Mouse (Mus musculus): Measurements from ENCODE around the gene Lsm2.

The Lsm2 gene

DNA sequence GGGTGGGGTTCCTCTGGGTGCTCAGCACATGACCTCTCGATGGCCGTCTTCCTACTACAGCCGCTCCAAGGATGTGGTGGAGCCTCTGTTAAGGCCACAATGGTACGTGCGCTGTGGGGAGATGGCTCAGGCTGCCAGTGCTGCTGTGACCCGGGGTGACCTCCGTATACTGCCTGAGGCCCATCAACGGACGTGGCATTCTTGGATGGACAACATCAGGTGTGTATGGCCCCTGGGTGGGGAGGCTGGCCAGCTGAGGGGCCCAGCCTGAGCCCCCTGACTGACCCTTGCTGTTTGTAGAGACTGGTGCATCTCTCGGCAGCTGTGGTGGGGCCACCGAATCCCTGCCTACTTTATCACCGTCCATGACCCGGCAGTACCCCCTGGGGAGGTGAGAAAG lies 30.8 kb downstream of the Lsm2 start:
- DNase-seq (ENCODE audit: low read depth, low spot score), result no peak

DNA sequence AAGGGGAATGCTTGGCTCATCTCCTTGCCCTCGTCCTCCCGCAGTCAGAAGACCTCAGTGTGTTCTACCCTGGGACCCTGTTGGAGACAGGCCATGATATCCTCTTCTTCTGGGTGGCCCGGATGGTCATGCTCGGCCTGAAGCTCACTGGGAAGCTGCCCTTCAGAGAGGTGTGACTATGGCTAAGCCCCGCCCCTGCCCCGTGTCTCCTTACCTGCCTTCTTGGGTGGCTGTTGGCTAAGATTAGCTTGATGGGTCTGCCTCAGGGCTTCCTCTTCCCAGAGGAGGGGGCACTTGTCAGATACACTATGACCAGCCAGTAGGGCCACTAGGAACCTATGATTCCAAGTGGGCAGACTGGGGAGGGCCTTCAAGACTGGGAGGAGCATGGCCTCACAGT lies 31.6 kb downstream of the Lsm2 start:
- DNase-seq (ENCODE audit: low read depth, low spot score), result no peak

DNA sequence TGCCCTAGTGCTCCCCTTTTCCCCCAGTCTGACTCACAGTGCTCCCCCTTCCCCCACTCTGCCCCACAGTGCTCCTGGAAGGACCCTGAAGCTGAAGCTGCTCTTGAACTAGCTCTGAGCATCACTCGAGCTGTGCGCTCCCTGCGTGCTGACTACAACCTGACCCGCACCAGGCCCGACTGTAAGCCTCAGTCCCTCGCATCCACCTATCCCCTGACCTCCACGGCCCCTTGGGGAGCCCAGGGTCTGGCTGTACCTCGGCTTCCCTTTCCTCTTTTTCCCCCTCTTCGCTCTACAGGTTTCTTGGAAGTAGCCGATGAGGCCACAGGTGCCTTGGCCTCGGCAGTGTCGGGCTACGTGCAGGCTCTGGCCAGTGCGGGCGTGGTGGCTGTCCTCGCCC lies 33.6 kb downstream of the Lsm2 start:
- no peak for DNase-seq (ENCODE audit: low read depth, low spot score)

GRCm38 (mm10) chr17:35016376-35016775 lies 34.7 kb downstream of the Lsm2 start, which contains the start of gene Vwa7:
Vwa7 (plus strand) TSS chr17:35016579.
- DNase-seq (ENCODE audit: low read depth, low spot score), result no peak

DNA sequence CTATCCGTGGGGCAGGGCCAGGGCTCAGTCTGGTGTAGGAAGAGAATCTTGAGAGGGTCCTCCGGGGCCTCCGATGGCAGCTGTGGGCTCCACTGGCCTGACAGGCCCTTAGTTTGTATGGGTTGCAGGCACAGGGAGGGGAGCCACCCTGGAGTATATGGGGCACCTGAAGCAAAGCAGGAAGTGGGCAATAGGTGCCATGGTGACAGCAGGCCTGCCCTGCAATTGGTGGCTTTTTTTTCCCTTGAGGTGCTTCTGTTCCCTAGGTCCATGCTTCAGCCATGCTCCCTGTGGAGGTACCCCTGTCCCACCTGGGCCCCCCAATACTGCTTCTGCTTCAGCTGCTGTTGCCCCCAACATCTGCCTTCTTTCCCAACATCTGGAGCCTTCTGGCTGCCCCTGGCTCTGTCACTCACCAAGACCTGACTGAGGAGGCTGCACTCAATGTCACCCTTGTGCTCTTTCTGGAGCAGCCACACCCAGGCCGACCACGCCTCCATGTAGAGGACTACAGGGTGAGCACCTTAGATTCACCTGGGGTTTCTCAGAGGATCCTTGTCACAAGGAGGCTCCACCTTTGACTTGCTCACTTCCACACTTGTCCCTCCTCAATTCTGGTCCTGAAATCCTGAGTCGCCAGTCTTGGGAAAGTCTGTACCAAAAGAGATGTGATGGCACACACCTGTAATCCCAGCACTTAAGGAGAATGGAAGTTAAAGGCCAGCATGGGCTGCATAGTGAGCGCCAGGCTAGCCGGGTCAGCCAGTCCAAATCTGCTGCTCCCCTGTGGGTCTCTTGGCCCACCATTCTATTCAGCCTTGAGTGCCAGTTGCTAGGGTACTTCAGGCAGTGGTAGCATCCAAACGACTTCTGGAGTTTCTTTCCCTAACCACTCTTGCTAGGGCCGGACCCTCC lies 35.4 kb downstream of the Lsm2 start:
- no peak for DNase-seq (ENCODE audit: low read depth, low spot score)

DNA sequence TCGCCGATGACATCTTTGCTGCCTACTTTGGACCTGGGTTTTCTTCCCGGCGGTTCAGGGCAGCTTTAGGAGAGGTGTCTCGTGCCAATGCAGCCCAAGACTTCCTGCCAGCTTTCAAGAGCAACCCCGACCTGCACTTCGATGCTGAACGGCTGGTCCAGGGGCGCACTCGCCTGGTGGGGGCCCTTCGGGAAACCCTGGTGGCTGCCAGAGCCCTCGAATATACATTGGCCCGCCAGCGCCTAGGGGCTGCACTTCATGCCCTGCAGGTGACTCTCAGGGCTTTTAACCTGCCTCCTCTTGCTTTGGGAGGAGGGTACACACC lies 36.0 kb downstream of the Lsm2 start:
- DNase-seq (ENCODE audit: low read depth, low spot score), result no peak

- no peak for DNase-seq (ENCODE audit: low read depth, low spot score)
These were observed 36.5 kb downstream of the Lsm2 start for GRCm38 (mm10) chr17:35018171-35018570.

- no peak for DNase-seq (ENCODE audit: low read depth, low spot score)
These were observed 38.2 kb downstream of the Lsm2 start for GRCm38 (mm10) chr17:35019894-35020293.

DNA sequence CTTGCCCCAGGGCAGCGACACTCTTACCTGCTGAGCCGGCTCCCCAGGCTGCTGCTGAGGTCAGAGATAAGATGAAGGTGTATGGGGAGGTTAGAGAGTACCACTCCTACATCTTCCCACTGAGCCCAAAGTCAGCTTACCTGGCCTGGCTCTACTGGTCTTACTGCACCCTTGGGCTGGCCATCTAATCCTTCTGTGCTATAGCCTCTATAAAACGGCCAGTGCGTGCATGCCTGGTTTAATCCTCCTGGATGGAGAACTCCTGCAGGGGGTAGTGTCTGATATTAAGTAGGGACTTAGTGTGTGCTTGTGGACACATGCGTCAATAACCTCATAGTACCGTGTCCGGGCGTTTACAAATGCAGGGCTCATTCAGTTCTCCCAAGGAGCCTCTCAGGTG lies 38.9 kb downstream of the Lsm2 start:
- no peak for DNase-seq (ENCODE audit: low read depth, low spot score)

DNA sequence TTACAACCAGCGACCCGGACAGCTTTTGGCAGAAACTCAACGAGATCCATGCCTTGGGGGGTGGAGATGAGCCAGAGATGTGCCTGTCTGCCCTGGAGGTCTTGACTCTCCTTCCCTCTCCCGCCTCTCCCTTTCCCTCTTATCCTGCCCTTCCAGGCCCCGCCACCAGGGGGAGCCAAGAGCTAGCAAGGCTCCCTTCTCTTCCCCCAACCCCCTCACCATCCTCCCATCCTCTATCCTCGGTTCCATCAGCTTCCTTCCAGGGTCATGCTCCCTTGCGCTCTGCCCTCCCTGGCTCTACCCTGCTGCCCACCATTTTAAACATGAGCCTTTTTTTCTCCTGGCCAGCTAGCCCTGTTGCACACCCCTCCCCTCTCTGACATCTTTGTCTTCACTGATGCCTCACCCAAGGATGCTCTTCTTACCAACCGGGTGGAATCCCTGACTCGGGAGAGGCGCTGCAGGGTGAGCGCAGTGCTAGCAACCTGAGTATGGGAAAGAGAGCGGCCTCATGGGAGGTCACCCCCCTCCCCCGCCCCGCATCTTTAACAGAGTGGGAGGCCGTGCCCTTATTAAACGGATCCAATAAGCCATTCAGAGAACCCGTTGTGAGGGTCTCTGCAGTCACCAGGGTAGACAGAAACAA lies 39.6 kb downstream of the Lsm2 start:
- DNase-seq (ENCODE audit: low read depth, low spot score), result peak; percentile 16

- no peak for DNase-seq (ENCODE audit: low read depth, low spot score)
These were observed 40.3 kb downstream of the Lsm2 start for GRCm38 (mm10) chr17:35021842-35022477.

DNA sequence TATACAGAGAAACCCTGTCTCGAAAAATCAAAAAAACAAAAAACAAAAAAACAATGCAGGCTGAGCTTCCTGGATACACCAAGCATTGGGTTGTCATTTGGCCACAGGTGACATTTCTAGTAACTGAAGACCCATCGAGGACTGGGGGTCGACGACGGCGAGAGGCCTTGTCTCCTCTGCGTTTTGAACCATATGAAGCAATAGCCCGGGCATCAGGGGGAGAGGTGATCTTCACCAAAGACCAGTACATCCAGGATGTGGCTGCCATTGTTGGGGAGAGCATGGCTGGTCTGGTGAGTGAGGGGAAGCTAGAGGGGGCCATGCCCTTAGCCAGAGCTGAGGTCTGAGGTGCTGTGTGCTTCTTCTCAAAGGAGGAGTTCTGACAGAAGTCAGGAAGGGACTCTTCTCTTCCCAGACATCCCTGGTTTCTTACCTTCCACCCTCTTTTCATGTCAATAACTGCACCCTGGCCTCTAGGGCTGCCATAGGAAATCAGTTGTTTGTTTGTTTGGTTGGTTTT lies 40.9 kb downstream of the Lsm2 start:
- DNase-seq (ENCODE audit: low read depth, low spot score), result no peak

DNA sequence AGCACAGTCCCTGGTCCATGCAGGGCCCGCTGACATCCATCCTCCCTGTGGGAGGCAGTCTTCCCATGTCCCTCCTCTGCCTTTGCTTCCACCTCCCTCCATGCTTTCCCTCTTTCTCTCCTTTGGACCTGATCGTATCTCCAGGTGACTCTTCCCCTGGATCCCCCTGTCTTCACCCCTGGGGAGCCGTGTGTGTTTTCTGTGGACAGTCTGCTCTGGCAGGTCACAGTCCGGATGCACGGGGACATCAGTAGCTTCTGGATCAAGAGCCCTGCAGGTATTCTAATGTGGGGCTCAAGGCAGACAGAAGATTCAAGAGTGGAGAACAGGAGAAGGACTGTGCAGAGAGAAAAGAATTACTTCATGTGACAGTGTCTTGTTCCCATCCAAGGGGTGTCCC lies 41.6 kb downstream of the Lsm2 start:
- DNase-seq (ENCODE audit: low read depth, low spot score), result no peak

GRCm38 (mm10) chr17:35023756-35024155 lies 42.1 kb downstream of the Lsm2 start:
- DNase-seq (ENCODE audit: low read depth, low spot score), result no peak

DNA sequence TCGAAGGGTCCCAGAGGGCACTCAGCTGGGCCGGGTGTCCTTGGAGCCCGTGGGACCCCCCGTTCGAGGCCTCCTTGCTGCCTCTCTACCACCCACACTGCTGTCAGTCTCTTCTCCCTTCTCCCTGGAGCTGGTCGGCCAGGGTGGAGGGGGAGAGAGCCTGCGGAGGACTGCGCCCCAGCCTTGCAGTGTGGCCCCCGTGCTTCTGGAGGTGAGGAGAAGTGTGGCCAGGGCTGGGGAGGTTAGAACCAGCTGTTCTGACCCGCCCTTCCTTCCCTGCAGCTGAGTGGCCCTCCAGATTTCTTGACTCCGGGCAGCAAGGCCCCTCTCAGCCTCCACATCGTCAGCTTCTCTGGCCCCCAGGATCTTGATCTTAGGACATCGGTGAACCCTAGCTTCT lies 42.6 kb downstream of the Lsm2 start:
- no peak for DNase-seq (ENCODE audit: low read depth, low spot score)

GRCm38 (mm10) chr17:35024691-35025488 lies 43.2 kb downstream of the Lsm2 start:
- DNase-seq (ENCODE audit: low read depth, low spot score), result no peak

DNA sequence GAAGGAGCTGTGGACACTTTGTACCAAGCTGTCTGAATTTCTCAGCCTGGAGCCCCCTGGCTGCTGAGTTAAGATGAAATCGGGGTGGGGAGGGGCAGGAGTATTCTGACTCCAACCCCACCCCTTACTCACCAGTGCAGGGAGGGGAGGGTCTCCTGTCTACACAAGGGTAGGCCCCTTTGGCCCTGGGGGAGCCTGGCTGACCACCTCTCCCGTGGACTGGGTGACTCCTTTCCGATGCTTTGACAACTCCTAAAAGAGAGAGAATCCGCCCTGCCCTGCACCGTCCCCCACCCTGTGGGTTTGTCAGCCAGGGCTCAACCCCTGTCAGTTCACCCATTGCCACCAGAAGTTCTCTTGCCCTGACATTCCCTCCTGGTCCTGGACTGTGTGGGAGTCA lies 44.5 kb downstream of the Lsm2 start:
- no peak for DNase-seq (ENCODE audit: low read depth, low spot score)

GRCm38 (mm10) chr17:35027277-35028068 lies 45.8 kb downstream of the Lsm2 start, which contains the start of gene Sapcd1:
Sapcd1 (minus strand) TSS chr17:35028016.
- no peak for DNase-seq (ENCODE audit: low read depth, low spot score)

DNA sequence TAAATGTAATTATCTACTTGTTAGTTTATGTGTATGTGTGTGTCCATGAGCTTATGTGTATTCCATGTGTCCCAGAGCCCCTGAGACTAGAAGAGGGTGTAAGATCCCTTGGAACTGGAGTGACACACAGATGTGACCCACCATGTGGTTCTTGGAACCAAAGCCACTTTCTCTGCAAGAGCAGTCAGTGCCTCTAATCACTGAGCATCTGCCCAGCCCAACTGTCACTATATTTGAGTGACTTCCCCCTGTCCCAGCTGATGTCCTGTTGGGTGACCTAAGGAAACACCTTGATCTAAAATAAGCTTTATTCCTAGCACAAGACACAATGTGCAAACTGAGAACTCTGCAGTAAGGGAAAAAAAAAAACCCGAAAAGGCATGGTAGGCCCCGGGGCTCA lies 46.7 kb downstream of the Lsm2 start:
- no peak for DNase-seq (ENCODE audit: low read depth, low spot score)

- DNase-seq (ENCODE audit: low read depth, low spot score), result no peak
These were observed 48.2 kb downstream of the Lsm2 start for GRCm38 (mm10) chr17:35029691-35030532.
